Mouse (Mus musculus) midbrain, embryonic 16.5 days (tissue): ENCODE measurements around the gene Spindoc. TPM values are rescaled to one million over a fixed set of nuclear protein-coding genes. Genes with fewer than 3 reads are reported as not detected.

Source experiments
- ATAC-seq: fragments of 200-750 bp; cut with Nextera tagmentation; 2 replicates; pipeline ENCODE4 v1.8.0; 2017; ENCODE audit warnings: moderate TSS enrichment
- H3K27ac ChIP-seq: fragments of 300-500 bp; sonication (generic); 2 replicates; pipeline ENCODE4 v1.5.1; 2014; ENCODE audit warnings: mild to moderate bottlenecking, low read length, mixed read lengths
- H3K27me3 ChIP-seq: fragments of 300-500 bp; sonication (generic); 2 replicates; pipeline ENCODE4 v1.6.1; 2014; ENCODE audit warnings: low read depth, low read length, mixed read lengths; ENCODE audit not compliant: control insufficient read depth, insufficient read depth
- H3K36me3 ChIP-seq: fragments of 300-500 bp; sonication (generic); 2 replicates; pipeline ENCODE4 v1.6.1; 2014; ENCODE audit warnings: mild to moderate bottlenecking, low read length, moderate library complexity, mixed read lengths; ENCODE audit not compliant: control insufficient read depth, insufficient read depth
- H3K4me1 ChIP-seq: fragments of 300-500 bp; sonication (generic); 2 replicates; pipeline ENCODE4 v1.6.1; 2014; ENCODE audit warnings: mild to moderate bottlenecking, low read length, mixed read lengths; ENCODE audit not compliant: control insufficient read depth, insufficient read depth
- H3K4me2 ChIP-seq: fragments of 300-500 bp; sonication (generic); 2 replicates; pipeline ENCODE4 v1.6.1; 2014; ENCODE audit warnings: mild to moderate bottlenecking, low read length, mixed read lengths
- H3K4me3 ChIP-seq: fragments of 300-500 bp; sonication (generic); 2 replicates; pipeline ENCODE4 v1.5.1; 2014; ENCODE audit warnings: low read depth, mild to moderate bottlenecking, low read length, moderate library complexity, mixed read lengths
- H3K9ac ChIP-seq: fragments of 300-500 bp; sonication (generic); 2 replicates; pipeline ENCODE4 v1.6.1; 2014; ENCODE audit warnings: low read depth, low read length, mixed read lengths
- H3K9me3 ChIP-seq: fragments of 300-500 bp; sonication (generic); replicated peaks from 2 replicates; pipeline ENCODE4 v1.6.1; 2014; ENCODE audit warnings: mild to moderate bottlenecking, low read length, mixed read lengths; ENCODE audit not compliant: control insufficient read depth, poor library complexity, severe bottlenecking
- WGBS: fragments of 180-500 bp; shearing (Covaris S2); extraction: QIAGEN DNeasy Blood & Tissue Kit; methylation state at CpG from one replicate; pipeline ENCODE4 v1.1.7; 2014; 5-methylcytosine and 5-hydroxymethylcytosine counted together
- microRNA-seq: library from miRNA; unstranded; fragments of <30 nt; microRNA quantifications from one replicate; pipeline ENCODE4, GENCODE M21; 2017
- polyA plus RNA-seq: library from polyadenylated mRNA; unstranded; fragments of >200 nt; fragmentation: Nextera tagmentation; extraction: Ambion mirVana; gene quantifications from 2 replicates; pipeline ENCODE4 v1.2.1, GENCODE M21; 2015

Spindoc gene
- polyA plus RNA-seq, 1 experiment from 2014 or later = 32.3 TPM

DNA sequence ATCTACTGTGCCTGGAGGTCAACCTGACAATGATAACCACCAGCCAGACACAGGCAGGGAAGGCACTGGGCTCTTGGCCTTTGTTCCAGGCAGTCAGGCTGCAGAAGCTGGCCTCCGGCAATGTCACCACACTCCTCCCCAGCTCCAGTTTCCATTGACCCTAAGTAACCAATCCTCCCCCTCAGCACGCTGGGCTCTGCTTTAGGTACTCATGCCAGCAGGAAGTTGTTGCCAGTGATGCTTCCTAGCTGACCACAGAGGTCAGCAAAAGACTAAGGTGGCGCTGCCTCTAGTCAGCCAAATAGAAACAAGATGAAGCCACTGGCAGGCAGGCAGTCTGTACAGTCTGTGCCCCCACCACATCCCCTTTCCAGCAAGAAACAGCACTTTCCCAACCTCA lies 75.8 kb downstream of the Spindoc start:
- peaks cover 28% of the 10 kb centered on the region for H3K4me1 ChIP-seq
- H3K4me2 ChIP-seq = no peak overlapping the region
- H3K9me3 ChIP-seq = no peaks in the 10 kb centered on the region
- no peaks in the 10 kb centered on the region for H3K27me3 ChIP-seq
- no peak for ATAC-seq
- 77% methylated on average over 3 of the region's 3 CpGs for WGBS
- H3K27ac ChIP-seq = no peak overlapping the region
- no peaks in the 10 kb centered on the region for H3K36me3 ChIP-seq
- no peak overlapping the region for H3K4me3 ChIP-seq
- H3K9ac ChIP-seq = no peak overlapping the region

DNA sequence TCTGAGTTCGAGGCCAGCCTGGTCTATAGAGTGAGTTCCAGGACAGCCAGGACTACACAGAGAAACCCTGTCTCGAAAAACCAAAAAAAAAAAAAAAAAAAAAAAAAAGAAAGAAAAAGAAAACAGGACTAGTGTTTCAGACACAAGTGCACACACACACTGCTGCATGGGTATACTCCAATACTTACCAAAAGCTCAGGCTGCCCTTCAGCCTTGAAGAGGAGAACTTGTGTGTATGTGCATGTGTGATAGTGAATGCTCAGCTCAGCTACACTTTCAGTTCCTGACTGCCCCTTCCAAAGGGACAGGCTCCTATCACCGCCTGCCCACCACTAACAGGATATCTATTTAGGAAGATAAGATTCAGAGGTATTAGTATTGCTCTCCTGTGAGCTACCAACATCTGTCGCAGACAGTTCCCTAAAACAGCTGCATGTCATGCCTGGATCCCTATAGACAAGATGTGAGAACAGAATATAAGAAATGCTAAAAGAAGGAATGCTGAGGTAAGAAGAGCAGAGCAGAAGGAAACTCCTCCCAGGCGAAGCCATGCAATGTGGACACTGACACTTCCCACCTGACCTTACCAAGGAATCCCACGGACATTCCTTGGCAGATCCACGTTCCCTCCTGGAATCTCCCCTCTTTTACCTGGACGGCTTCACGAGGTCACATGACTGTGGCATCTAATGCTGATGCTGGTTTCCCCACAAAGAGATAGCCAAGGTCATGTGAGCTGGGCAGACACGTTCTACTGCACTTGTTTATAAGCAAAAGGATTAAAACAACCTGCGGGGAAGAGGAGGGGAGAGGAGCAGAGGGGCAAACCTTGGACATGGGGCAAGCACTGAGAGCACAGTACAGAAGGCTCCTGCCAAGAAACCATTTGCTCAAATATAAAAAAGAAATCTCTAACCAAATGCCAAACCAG lies 77.1 kb downstream of the Spindoc start:
- no peak overlapping the region for H3K4me2 ChIP-seq
- no peak for ATAC-seq
- H3K4me3 ChIP-seq = no peak overlapping the region
- no peaks in the 10 kb centered on the region for H3K9me3 ChIP-seq
- H3K27ac ChIP-seq = no peak overlapping the region
- no peaks in the 10 kb centered on the region for H3K36me3 ChIP-seq
- no peak overlapping the region for H3K9ac ChIP-seq
- H3K27me3 ChIP-seq = no peaks in the 10 kb centered on the region
- WGBS = 87% methylated on average over 10 of the region's 11 CpGs
- peaks cover 21% of the 10 kb centered on the region for H3K4me1 ChIP-seq

DNA sequence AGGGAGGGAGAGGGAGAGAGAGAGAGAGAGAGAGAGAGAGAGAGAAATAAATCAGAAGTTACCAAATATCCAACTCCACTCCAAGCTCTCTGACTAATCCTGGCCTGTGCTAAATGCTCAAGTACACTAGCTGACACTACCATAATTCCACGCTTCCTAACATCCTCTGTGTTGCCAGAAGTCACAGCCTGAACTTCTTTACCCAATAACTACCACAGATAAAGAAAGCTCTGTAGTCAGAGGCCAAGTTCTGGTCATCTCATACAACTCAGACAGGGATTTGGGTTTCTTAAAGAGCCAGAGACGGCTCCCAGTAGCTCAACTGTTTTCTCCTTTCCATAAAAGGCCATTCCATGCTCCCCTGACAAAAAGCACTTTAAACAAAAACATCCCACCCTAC lies 78.0 kb downstream of the Spindoc start:
- H3K4me1 ChIP-seq = peaks cover 16% of the 10 kb centered on the region
- 0 out of 2 replicates have a peak overlapping the region, but pooled peaks have one; percentile 22 for H3K27ac ChIP-seq
- H3K4me3 ChIP-seq = no peak overlapping the region
- no peaks in the 10 kb centered on the region for H3K9me3 ChIP-seq
- 73% methylated on average over 2 of the region's 2 CpGs for WGBS
- ATAC-seq = no peak
- H3K4me2 ChIP-seq = no peak overlapping the region
- H3K27me3 ChIP-seq = no peaks in the 10 kb centered on the region
- H3K36me3 ChIP-seq = no peaks in the 10 kb centered on the region
- H3K9ac ChIP-seq = no peak overlapping the region

Small RNA genes within 50 kb of the gene (microRNA-seq; reads per million reads assigned to microRNA genes)
- gene Mir6991 = 4.3 reads per million, percentile 21 among the genes with 10 or more reads in this experiment

Other genes starting within 250 kb of the Spindoc start
- 235 and 240 TPM in 2 replicates for gene Otub1, start 176.7 kb downstream of the Spindoc start, polyA plus RNA-seq
- gene Cox8a, start 165.4 kb downstream of the Spindoc start, polyA plus RNA-seq = 837 and 884 TPM in 2 replicates
- 68.1 and 69.6 TPM in 2 replicates for gene Naa40, start 141.8 kb downstream of the Spindoc start, polyA plus RNA-seq
- 17.9 and 20.1 TPM in 2 replicates for gene Rcor2, start 115.7 kb downstream of the Spindoc start, polyA plus RNA-seq
- 42.2 and 43.8 TPM in 2 replicates for gene Mark2, start 41.1 kb downstream of the Spindoc start, polyA plus RNA-seq
- 11.0 and 12.0 TPM in 2 replicates for gene 2700081O15Rik, start 34.6 kb upstream of the Spindoc start, polyA plus RNA-seq
- 654 and 682 TPM in 2 replicates for gene Rtn3, start 100.3 kb upstream of the Spindoc start, polyA plus RNA-seq
- gene Atl3, start 111.0 kb upstream of the Spindoc start, polyA plus RNA-seq = 6.7 and 6.8 TPM in 2 replicates
- gene Pla2g16, start 174.5 kb upstream of the Spindoc start, polyA plus RNA-seq = 2.2 and 3.1 TPM in 2 replicates
- gene Lgals12, start 224.2 kb upstream of the Spindoc start, polyA plus RNA-seq = 0.17 and 0.26 TPM in 2 replicates
- gene Hrasls5, start 229.5 kb upstream of the Spindoc start, polyA plus RNA-seq = not detected in 2 replicates